Mouse (Mus musculus) CH12.LX (cell line): ENCODE measurements around the gene Amz2. TPM values are rescaled to one million over a fixed set of nuclear protein-coding genes. Genes with fewer than 3 reads are reported as not detected.

Experiments
- DNase-seq: peaks from one replicate; pipeline ENCODE4 v3.0.0-alpha.2; 2013; ENCODE audit errors: extremely low read depth
- H3K27ac ChIP-seq: 2 replicates; pipeline ENCODE4 v1.5.1; 2012; ENCODE audit warnings: low read depth, mild to moderate bottlenecking, control low read depth, moderate library complexity; ENCODE audit not compliant: insufficient read depth
- H3K27me3 ChIP-seq: replicated peaks from 2 replicates; pipeline ENCODE3; 2012; ENCODE audit warnings: inconsistent platforms
- H3K36me3 ChIP-seq, 2 experiments: replicated peaks in 1 of 2; 2 replicates each; pipeline versions ENCODE3 to v1.6.1; 2012; ENCODE audit warnings: inconsistent platforms in 1 of 2, low read length in 1 of 2, mild to moderate bottlenecking in 1 of 2, mixed read lengths in 1 of 2, moderate library complexity in 1 of 2; ENCODE audit not compliant: control insufficient read depth in 1 of 2, insufficient read depth in 1 of 2
- H3K4me1 ChIP-seq, 2 experiments: 2 replicates each; pipeline ENCODE4 v1.6.1; 2012; ENCODE audit warnings: inconsistent platforms in 1 of 2, moderate library complexity in 1 of 2; ENCODE audit not compliant: insufficient read depth in 2 of 2, control insufficient read depth in 1 of 2
- H3K4me2 ChIP-seq: 2 replicates; pipeline ENCODE4 v1.6.1; 2012; ENCODE audit warnings: low read depth, mild to moderate bottlenecking, control low read depth; ENCODE audit not compliant: poor library complexity, insufficient read depth, severe bottlenecking
- H3K4me3 ChIP-seq, 3 experiments: fragments of 150-350 bp in 1 of 3; sonication (generic) in 1 of 3; replicated peaks in 1 of 3; 2 replicates each; pipeline versions ENCODE3 to v1.5.1; 2011 to 2012; ENCODE audit warnings: low read depth in 2 of 3, low read length in 2 of 3, mild to moderate bottlenecking in 2 of 3, moderate library complexity in 2 of 3, control low read depth in 1 of 3, improper control_type of control experiment in 1 of 3, inconsistent platforms in 1 of 3, mixed read lengths in 1 of 3; ENCODE audit not compliant: poor library complexity in 1 of 3
- H3K79me2 ChIP-seq: replicated peaks from 2 replicates; pipeline ENCODE4 v1.6.1; 2012; ENCODE audit warnings: mild to moderate bottlenecking, moderate library complexity; ENCODE audit not compliant: control insufficient read depth, poor library complexity, insufficient read depth, severe bottlenecking; ENCODE audit errors: extremely low read depth
- H3K9ac ChIP-seq: 2 replicates; pipeline ENCODE4 v1.6.1; 2012; ENCODE audit warnings: low read depth, mild to moderate bottlenecking, control low read depth, moderate library complexity; ENCODE audit not compliant: insufficient read depth
- H3K9me3 ChIP-seq: replicated peaks from 2 replicates; pipeline ENCODE3; 2012; ENCODE audit warnings: low read length, inconsistent platforms, mixed read lengths
- BHLHE40 ChIP-seq: IDR thresholded peaks from 2 replicates; pipeline ENCODE4 v1.6.1; 2011; ENCODE audit warnings: mild to moderate bottlenecking, low read depth, low read length, improper control_type of control experiment
- CHD1 ChIP-seq: IDR thresholded peaks from 2 replicates; pipeline ENCODE4 v1.6.1; 2012; ENCODE audit warnings: low read depth, low read length, improper control_type of control experiment, inconsistent platforms
- CHD2 ChIP-seq: IDR thresholded peaks from 2 replicates; pipeline ENCODE4 v1.6.1; 2011; ENCODE audit warnings: low read length, improper control_type of control experiment
- CTCF ChIP-seq, 2 experiments: IDR thresholded peaks in 1 of 2; conservative IDR thresholded peaks in 1 of 2; 2 replicates each; pipeline ENCODE4 v1.5.1; 2011 to 2012; ENCODE audit warnings: low read depth in 2 of 2, low read length in 2 of 2, improper control_type of control experiment in 1 of 2, inconsistent platforms in 1 of 2, mild to moderate bottlenecking in 1 of 2, moderate library complexity in 1 of 2
- E2F4 ChIP-seq: IDR thresholded peaks from 2 replicates; pipeline ENCODE4 v1.6.1; 2011; ENCODE audit warnings: low read depth, low read length, improper control_type of control experiment; ENCODE audit not compliant: insufficient replicate concordance
- ELF1 ChIP-seq: IDR thresholded peaks from 2 replicates; pipeline ENCODE4 v1.6.1; 2014; ENCODE audit warnings: low read depth, mild to moderate bottlenecking, inconsistent platforms, low read length, improper control_type of control experiment
- EP300 ChIP-seq: IDR thresholded peaks from 2 replicates; pipeline ENCODE4 v1.6.1; 2011; ENCODE audit warnings: low read length, improper control_type of control experiment
- ETS1 ChIP-seq: conservative IDR thresholded peaks from 2 replicates; pipeline ENCODE4 v1.6.1; 2012; ENCODE audit warnings: low read depth, mild to moderate bottlenecking, inconsistent platforms, low read length, improper control_type of control experiment, moderate library complexity
- GABPA ChIP-seq: IDR thresholded peaks from 2 replicates; pipeline ENCODE4 v1.6.1; 2012; ENCODE audit warnings: low read depth, low read length, improper control_type of control experiment, inconsistent platforms; ENCODE audit not compliant: insufficient replicate concordance
- HCFC1 ChIP-seq: IDR thresholded peaks from 2 replicates; pipeline ENCODE4 v1.6.1; 2012; ENCODE audit warnings: low read depth, mild to moderate bottlenecking, inconsistent platforms, low read length, improper control_type of control experiment
- IRF4 ChIP-seq: IDR thresholded peaks from 2 replicates; pipeline ENCODE4 v1.6.1; 2014; ENCODE audit warnings: low read depth, mild to moderate bottlenecking, inconsistent platforms, low read length, improper control_type of control experiment
- JUN ChIP-seq: IDR thresholded peaks from 2 replicates; pipeline ENCODE4 v1.6.1; 2011; ENCODE audit warnings: low read depth, mild to moderate bottlenecking, low read length, improper control_type of control experiment, moderate library complexity; ENCODE audit not compliant: insufficient read depth
- JUND ChIP-seq: conservative IDR thresholded peaks from 2 replicates; pipeline ENCODE4 v1.6.1; 2011; ENCODE audit warnings: low read depth, low read length, improper control_type of control experiment
- KAT2A ChIP-seq: IDR thresholded peaks from 2 replicates; pipeline ENCODE4 v1.6.1; 2012; ENCODE audit warnings: low read length, improper control_type of control experiment, inconsistent platforms; ENCODE audit not compliant: insufficient replicate concordance
- MAFK ChIP-seq: IDR thresholded peaks from 2 replicates; pipeline ENCODE4 v1.6.1; 2011; ENCODE audit warnings: low read length, improper control_type of control experiment; ENCODE audit not compliant: insufficient replicate concordance
- MAX ChIP-seq: IDR thresholded peaks from 2 replicates; pipeline ENCODE4 v1.6.1; 2011; ENCODE audit warnings: low read length, improper control_type of control experiment
- MAZ ChIP-seq: IDR thresholded peaks from 2 replicates; pipeline ENCODE4 v1.6.1; 2012; ENCODE audit warnings: low read depth, mild to moderate bottlenecking, inconsistent platforms, low read length, improper control_type of control experiment, moderate library complexity
- MEF2A ChIP-seq: IDR thresholded peaks from 2 replicates; pipeline ENCODE4 v1.6.1; 2014; ENCODE audit warnings: low read depth, mild to moderate bottlenecking, inconsistent platforms, low read length, improper control_type of control experiment, borderline replicate concordance
- MXI1 ChIP-seq: IDR thresholded peaks from 2 replicates; pipeline ENCODE4 v1.6.1; 2011; ENCODE audit warnings: mild to moderate bottlenecking, low read depth, low read length, improper control_type of control experiment
- MYC ChIP-seq: IDR thresholded peaks from 2 replicates; pipeline ENCODE4 v1.6.1; 2011; ENCODE audit warnings: low read depth, mild to moderate bottlenecking, improper control_type of control experiment, low read length
- NELFE ChIP-seq: IDR thresholded peaks from 2 replicates; pipeline ENCODE4 v1.6.1; 2011; ENCODE audit warnings: low read depth, low read length, improper control_type of control experiment
- NRF1 ChIP-seq: IDR thresholded peaks from 2 replicates; pipeline ENCODE4 v1.6.1; 2014; ENCODE audit warnings: low read depth, mild to moderate bottlenecking, inconsistent platforms, low read length, improper control_type of control experiment, moderate library complexity
- PAX5 ChIP-seq: IDR thresholded peaks from 2 replicates; pipeline ENCODE4 v1.6.1; 2012; ENCODE audit warnings: low read length, inconsistent platforms, mixed read lengths
- POLR2A ChIP-seq: IDR thresholded peaks from 2 replicates; pipeline ENCODE4 v1.6.1; 2011; ENCODE audit warnings: low read depth, mild to moderate bottlenecking, improper control_type of control experiment, low read length
- POLR2AphosphoS2 ChIP-seq: IDR thresholded peaks from 2 replicates; pipeline ENCODE4 v1.6.1; 2011; ENCODE audit warnings: low read depth, low read length, improper control_type of control experiment
- RAD21 ChIP-seq: IDR thresholded peaks from 2 replicates; pipeline ENCODE4 v1.6.1; 2011; ENCODE audit warnings: low read depth, mild to moderate bottlenecking, low read length, improper control_type of control experiment, moderate library complexity
- RCOR1 ChIP-seq: conservative IDR thresholded peaks from 2 replicates; pipeline ENCODE4 v1.6.1; 2012; ENCODE audit warnings: low read depth, mild to moderate bottlenecking, inconsistent platforms, low read length, improper control_type of control experiment
- SIN3A ChIP-seq: IDR thresholded peaks from 2 replicates; pipeline ENCODE4 v1.6.1; 2012; ENCODE audit warnings: low read length, improper control_type of control experiment, inconsistent platforms
- SMC3 ChIP-seq: IDR thresholded peaks from 2 replicates; pipeline ENCODE4 v1.6.1; 2011; ENCODE audit warnings: low read depth, low read length, improper control_type of control experiment
- TBP ChIP-seq: conservative IDR thresholded peaks from 2 replicates; pipeline ENCODE4 v1.6.1; 2011; ENCODE audit warnings: low read depth, low read length, improper control_type of control experiment
- TCF12 ChIP-seq: IDR thresholded peaks from 2 replicates; pipeline ENCODE4 v1.6.1; 2014; ENCODE audit warnings: low read depth, mild to moderate bottlenecking, inconsistent platforms, low read length, improper control_type of control experiment
- UBTF ChIP-seq: IDR thresholded peaks from 2 replicates; pipeline ENCODE4 v1.6.1; 2012; ENCODE audit warnings: low read depth, mild to moderate bottlenecking, inconsistent platforms, low read length, improper control_type of control experiment, moderate library complexity
- USF1 ChIP-seq: IDR thresholded peaks from 2 replicates; pipeline ENCODE4 v1.6.1; 2014; ENCODE audit warnings: low read depth, mild to moderate bottlenecking, inconsistent platforms, low read length, improper control_type of control experiment
- USF2 ChIP-seq: conservative IDR thresholded peaks from 2 replicates; pipeline ENCODE4 v1.6.1; 2011; ENCODE audit warnings: low read depth, low read length, improper control_type of control experiment
- ZC3H11A ChIP-seq: IDR thresholded peaks from 2 replicates; pipeline ENCODE4 v1.6.1; 2012; ENCODE audit warnings: low read depth, mild to moderate bottlenecking, inconsistent platforms, low read length, improper control_type of control experiment
- ZKSCAN1 ChIP-seq: IDR thresholded peaks from 2 replicates; pipeline ENCODE4 v1.6.1; 2012; ENCODE audit warnings: low read depth, inconsistent platforms, low read length, improper control_type of control experiment, borderline replicate concordance
- ZMIZ1 ChIP-seq: IDR thresholded peaks from 2 replicates; pipeline ENCODE4 v1.6.1; 2012; ENCODE audit warnings: low read depth, mild to moderate bottlenecking, inconsistent platforms, low read length, improper control_type of control experiment
- ZNF384 ChIP-seq: IDR thresholded peaks from 2 replicates; pipeline ENCODE4 v1.6.1; 2012; ENCODE audit warnings: low read depth, low read length, improper control_type of control experiment, inconsistent platforms
- dilution Hi-C: fragments of 300-500 bp; cut with MboI; formaldehyde crosslinking; loops from 2 replicates; pipeline ENCODE4 v1.14.3; 2020; ENCODE audit warnings: low sequenced_read_pairs; ENCODE audit not compliant: extremely low pct_unique_long_range_greater_than_20kb, extremely low pct_ligation_motif_present
- in situ Hi-C: fragments of 300-500 bp; cut with MboI; formaldehyde crosslinking; loops from 3 replicates; pipeline ENCODE4 v1.14.3; 2019; ENCODE audit warnings: low sequenced_read_pairs, low pct_ligation_motif_present, low pct_unique_long_range_greater_than_20kb, mixed read lengths
- polyA plus RNA-seq: library from polyadenylated mRNA; unstranded; fragments of >175 nt; gene quantifications from 2 replicates; pipeline ENCODE4 v1.2.1, GENCODE M21; 2012; ENCODE audit warnings: low read depth; ENCODE audit not compliant: insufficient read length
- total RNA-seq, 2 experiments: library from RNA; depleted of rRNA; stranded (reverse); fragments of 300-350 nt in 1 of 2; fragments of >200 nt in 1 of 2; gene quantifications; 2 replicates each; pipeline ENCODE4 v1.2.3; 2012 to 2014

The Amz2 gene
- total and polyA plus RNA-seq, 3 experiments, result 22.3 to 23.7 (median 23.3) TPM

DNA sequence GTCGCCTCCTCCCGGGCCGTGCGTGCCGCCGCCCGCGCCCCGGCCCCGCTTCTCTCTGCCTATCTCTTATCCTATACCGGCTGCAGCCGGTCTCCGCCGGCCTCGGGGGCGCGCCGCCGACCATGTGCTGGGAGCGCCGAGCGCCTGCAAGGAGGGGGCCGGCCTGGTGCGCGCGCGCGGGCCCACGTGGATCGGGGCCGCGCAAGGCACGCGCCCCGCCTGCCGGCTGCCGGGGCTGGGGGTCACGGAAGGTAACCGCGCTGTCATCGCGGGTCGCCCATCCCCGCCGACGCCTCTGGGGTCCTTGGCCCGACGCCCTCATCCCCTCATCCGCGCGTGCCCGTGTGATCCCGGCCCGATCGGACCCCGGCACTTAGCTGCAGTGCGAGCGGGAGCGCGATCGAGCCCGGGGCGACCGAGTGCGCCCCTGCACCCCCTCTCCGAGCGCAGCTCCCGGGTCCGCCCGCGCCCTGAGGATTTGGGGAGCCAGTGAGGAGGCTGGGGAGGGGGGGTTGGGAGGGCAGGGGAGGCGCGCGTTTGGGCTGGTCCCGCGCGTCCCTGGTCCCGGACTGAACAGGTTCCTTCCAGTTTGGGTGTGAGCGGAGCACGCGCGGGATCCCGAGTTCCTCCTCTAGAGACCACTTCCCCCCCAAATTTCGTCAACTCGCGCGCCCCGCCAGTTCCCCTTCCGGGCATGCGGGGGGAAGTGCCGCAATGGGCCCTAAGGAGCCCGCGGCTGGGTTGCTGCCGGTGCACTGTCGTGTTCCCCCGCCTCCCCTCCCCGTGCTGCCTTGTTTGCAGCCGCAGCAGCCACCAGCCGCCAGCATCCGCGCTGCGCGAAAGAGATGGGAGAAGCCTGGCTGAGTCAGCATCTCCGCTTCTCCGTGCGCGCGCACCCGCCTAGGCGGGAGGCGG is 47.7 kb downstream of the Amz2 start, which contains the start of the genes Arsg and Slc16a6:
Gene Arsg (plus strand): TSS at position 204 of the 915 bp plus-strand sequence.
Gene Slc16a6 (minus strand): TSS at position 428 of the 915 bp plus-strand sequence.
- Histone ChIP-seq H3K4me1 (peaks cover 11 to 63% of the 10 kb centered on the region in 2 experiments; a peak in 3 of 4 replicates), H3K9me3 (no peaks in the 10 kb centered on the region), H3K4me3 (peak within 1 kb of the TSS; percentile 72 to 95 (median 76)), H3K79me2 (peaks cover 5% of the 10 kb centered on the region; the same call in 1 of the 2 replicates), H3K4me2 (peak within 1 kb of the TSS; percentile 79), H3K27ac (peak within 1 kb of the TSS; percentile 85), H3K27me3 (no peaks in the 10 kb centered on the region), H3K36me3 (peaks cover 0 to 5% of the 10 kb centered on the region in 2 experiments), H3K9ac (peak within 1 kb of the TSS; percentile 97)
- dilution Hi-C loops (no loop called here), in situ Hi-C loops (no loop called here)
- peak; percentile 83 for DNase-seq
- peak; percentile 56 for TF ChIP-seq TCF12
- TF ChIP-seq MXI1, result peak; percentile 97
- peak; percentile 72 for TF ChIP-seq BHLHE40
- TF ChIP-seq ZNF384, result no peak
- peak; percentile 33; the same call in 1 of the 2 replicates for TF ChIP-seq USF1
- no peak for TF ChIP-seq PAX5
- TF ChIP-seq ZMIZ1, result peak; percentile 39
- no peak for TF ChIP-seq JUN
- peak; percentile 83 for TF ChIP-seq ELF1
- TF ChIP-seq EP300, result no peak
- peak; percentile 99 for TF ChIP-seq MAFK
- peak; percentile 85 for TF ChIP-seq MAX
- TF ChIP-seq HCFC1, result peak; percentile 67
- peak; percentile 44 for TF ChIP-seq IRF4
- TF ChIP-seq ZKSCAN1, result no peak
- no peak for TF ChIP-seq TBP
- TF ChIP-seq MYC, result peak; percentile 63
- TF ChIP-seq SIN3A, result peak; percentile 79
- TF ChIP-seq POLR2AphosphoS2, result no peak
- peak; percentile 60 for TF ChIP-seq POLR2A
- peak; percentile 76 for TF ChIP-seq NRF1
- TF ChIP-seq ETS1, result peak; percentile 44; the same call in 1 of the 2 replicates
- peak; percentile 53; the same call in 1 of the 2 replicates for TF ChIP-seq CHD2
- TF ChIP-seq GABPA, result no peak
- peak; percentile 41 for TF ChIP-seq UBTF
- no peak for TF ChIP-seq E2F4
- peak; percentile 24; the same call in 1 of the 2 replicates for TF ChIP-seq MEF2A
- TF ChIP-seq CTCF (conservative IDR thresholded peaks at IDR 0.05 in 1 of 2, IDR thresholded peaks at IDR 0.05 in 1 of 2; ENCODE audit: low read depth in 2 of 2, low read length in 2 of 2), result no peak
- TF ChIP-seq RCOR1, result no peak
- TF ChIP-seq JUND, result no peak
- peak; percentile 54; the same call in 1 of the 2 replicates for TF ChIP-seq MAZ
- TF ChIP-seq KAT2A, result 0 out of 2 replicates have a peak, but pooled peaks have one; percentile 23
- no peak; the same call in none of the 2 replicates for TF ChIP-seq RAD21
- TF ChIP-seq SMC3, result peak; percentile 14
- no peak for TF ChIP-seq CHD1
- no peak for TF ChIP-seq USF2
- peak; percentile 32 for TF ChIP-seq NELFE
- no peak for TF ChIP-seq ZC3H11A
